Mouse (Mus musculus) heart, embryonic 13.5 days (tissue): Measurements from ENCODE around the gene Cisd2. TPM values are rescaled to one million over a fixed set of nuclear protein-coding genes. Genes with fewer than 3 reads are reported as not detected.

Experiments
- ATAC-seq: fragments of 200-750 bp; cut with Nextera tagmentation; 2 replicates; pipeline ENCODE4 v1.8.0; 2017; ENCODE audit warnings: moderate TSS enrichment; ENCODE audit not compliant: insufficient number of reproducible peaks, low FRiP score, low TSS enrichment; ENCODE audit errors: extremely low read depth
- H3K27ac ChIP-seq: fragments of 300-500 bp; sonication (generic); replicated peaks from 2 replicates; pipeline ENCODE4 v1.5.1; 2015; ENCODE audit warnings: moderate library complexity, mild to moderate bottlenecking, inconsistent platforms
- H3K27me3 ChIP-seq: fragments of 300-500 bp; sonication (generic); replicated peaks from 2 replicates; pipeline ENCODE4 v1.6.1; 2015; ENCODE audit warnings: mild to moderate bottlenecking, inconsistent platforms
- H3K36me3 ChIP-seq: fragments of 300-500 bp; sonication (generic); 2 replicates; pipeline ENCODE4 v1.6.1; 2015; ENCODE audit warnings: mild to moderate bottlenecking, inconsistent platforms
- H3K4me1 ChIP-seq: fragments of 300-500 bp; sonication (generic); 2 replicates; pipeline ENCODE4 v1.6.1; 2015; ENCODE audit warnings: inconsistent platforms
- H3K4me2 ChIP-seq: fragments of 300-500 bp; sonication (generic); 2 replicates; pipeline ENCODE4 v1.6.1; 2015; ENCODE audit warnings: inconsistent platforms, mild to moderate bottlenecking, moderate library complexity
- H3K4me3 ChIP-seq: fragments of 300-500 bp; sonication (generic); 2 replicates; pipeline ENCODE4 v1.5.1; 2015; ENCODE audit warnings: moderate library complexity, mild to moderate bottlenecking, inconsistent platforms
- H3K9ac ChIP-seq: fragments of 300-500 bp; sonication (generic); 2 replicates; pipeline ENCODE4 v1.6.1; 2015; ENCODE audit warnings: inconsistent platforms, mild to moderate bottlenecking, moderate library complexity
- H3K9me3 ChIP-seq: fragments of 300-500 bp; sonication (generic); 2 replicates; pipeline ENCODE4 v1.6.1; 2016; ENCODE audit warnings: inconsistent platforms
- WGBS: fragments of 180-500 bp; shearing (Covaris S2); methylation state at CpG from one replicate; pipeline ENCODE4 v1.1.7; 2015; ENCODE audit warnings: mixed read lengths; 5-methylcytosine and 5-hydroxymethylcytosine counted together
- polyA plus RNA-seq: library from polyadenylated mRNA; unstranded; fragments of >200 nt; fragmentation: Nextera tagmentation; extraction: Ambion mirVana; gene quantifications from 2 replicates; pipeline ENCODE4 v1.2.1, GENCODE M21; 2015

The Cisd2 gene
- polyA plus RNA-seq, 1 experiment from 2014 or later, result 45.3 TPM

GRCm38 (mm10) chr3:135377445-135377844 is 46.3 kb downstream of the Cisd2 start:
- Histone ChIP-seq H3K4me2 (no peak overlapping the region), H3K9me3 (no peaks in the 10 kb centered on the region), H3K27ac (no peak overlapping the region), H3K9ac (no peak overlapping the region), H3K27me3 (no peaks in the 10 kb centered on the region), H3K4me1 (no peaks in the 10 kb centered on the region), H3K36me3 (no peaks in the 10 kb centered on the region), H3K4me3 (no peak overlapping the region)
- ATAC-seq, result no peak
- 73% methylated on average over 10 of the region's 10 CpGs for WGBS

- no peak overlapping the region for H3K27ac ChIP-seq
- 73% methylated on average over 3 of the region's 3 CpGs for WGBS
- no peaks in the 10 kb centered on the region for H3K9me3 ChIP-seq
- no peak overlapping the region for H3K9ac ChIP-seq
- no peaks in the 10 kb centered on the region for H3K4me1 ChIP-seq
- H3K4me3 ChIP-seq, result no peak overlapping the region
- no peak overlapping the region for H3K4me2 ChIP-seq
- no peaks in the 10 kb centered on the region for H3K27me3 ChIP-seq
- no peaks in the 10 kb centered on the region for H3K36me3 ChIP-seq
- no peak for ATAC-seq
These were observed 47.9 kb downstream of the Cisd2 start for GRCm38 (mm10) chr3:135375836-135376235.

GRCm38 (mm10) chr3:135357394-135357793 is 66.3 kb downstream of the Cisd2 start:
- no peak overlapping the region for H3K9ac ChIP-seq
- H3K4me2 ChIP-seq, result no peak overlapping the region
- H3K4me1 ChIP-seq, result no peaks in the 10 kb centered on the region
- no peak for ATAC-seq
- H3K9me3 ChIP-seq, result no peaks in the 10 kb centered on the region
- H3K36me3 ChIP-seq, result no peaks in the 10 kb centered on the region
- 81% methylated on average over 4 of the region's 4 CpGs for WGBS
- H3K4me3 ChIP-seq, result no peak overlapping the region
- no peaks in the 10 kb centered on the region for H3K27me3 ChIP-seq
- H3K27ac ChIP-seq, result no peak overlapping the region

Other genes with a start within 250 kb of the Cisd2 start
- gene Cenpe, start 211.4 kb downstream of the Cisd2 start, polyA plus RNA-seq, result 17.3 and 17.8 TPM in 2 replicates
- 2.7 and 3.2 TPM in 2 replicates for gene Bdh2, start 142.7 kb downstream of the Cisd2 start, polyA plus RNA-seq
- 0.60 and 1.0 TPM in 2 replicates for gene Slc9b2, start 116.2 kb downstream of the Cisd2 start, polyA plus RNA-seq
- gene Slc9b1, start 75.9 kb downstream of the Cisd2 start, polyA plus RNA-seq, result 0.14 TPM in 1 of 2 replicates, not detected in the other
- 398 and 436 TPM in 2 replicates for gene Ube2d3, start 14.2 kb upstream of the Cisd2 start, polyA plus RNA-seq
- 31.5 and 37.4 TPM in 2 replicates for gene Manba, start 61.7 kb upstream of the Cisd2 start, polyA plus RNA-seq